Mouse (Mus musculus) cerebellum, adult 11 months (tissue): ENCODE measurements around the gene Itpr1.
A peak's percentile ranks its signal among the peaks of the same experiment; 100 is the strongest.

Source experiments
- DNase-seq: peaks from one replicate; pipeline ENCODE4 v3.0.0; 2022

The Itpr1 gene

GRCm38 (mm10) chr6:108448864-108449263, 236.0 kb downstream of the Itpr1 start:
- no peak for DNase-seq

GRCm38 (mm10) chr6:108451536-108451935, 238.6 kb downstream of the Itpr1 start:
- DNase-seq, result no peak

- no peak for DNase-seq
Observed at GRCm38 (mm10) chr6:108453618-108454017, 240.7 kb downstream of the Itpr1 start.

- DNase-seq, result no peak
Observed at GRCm38 (mm10) chr6:108454061-108454891, 241.4 kb downstream of the Itpr1 start.

DNA sequence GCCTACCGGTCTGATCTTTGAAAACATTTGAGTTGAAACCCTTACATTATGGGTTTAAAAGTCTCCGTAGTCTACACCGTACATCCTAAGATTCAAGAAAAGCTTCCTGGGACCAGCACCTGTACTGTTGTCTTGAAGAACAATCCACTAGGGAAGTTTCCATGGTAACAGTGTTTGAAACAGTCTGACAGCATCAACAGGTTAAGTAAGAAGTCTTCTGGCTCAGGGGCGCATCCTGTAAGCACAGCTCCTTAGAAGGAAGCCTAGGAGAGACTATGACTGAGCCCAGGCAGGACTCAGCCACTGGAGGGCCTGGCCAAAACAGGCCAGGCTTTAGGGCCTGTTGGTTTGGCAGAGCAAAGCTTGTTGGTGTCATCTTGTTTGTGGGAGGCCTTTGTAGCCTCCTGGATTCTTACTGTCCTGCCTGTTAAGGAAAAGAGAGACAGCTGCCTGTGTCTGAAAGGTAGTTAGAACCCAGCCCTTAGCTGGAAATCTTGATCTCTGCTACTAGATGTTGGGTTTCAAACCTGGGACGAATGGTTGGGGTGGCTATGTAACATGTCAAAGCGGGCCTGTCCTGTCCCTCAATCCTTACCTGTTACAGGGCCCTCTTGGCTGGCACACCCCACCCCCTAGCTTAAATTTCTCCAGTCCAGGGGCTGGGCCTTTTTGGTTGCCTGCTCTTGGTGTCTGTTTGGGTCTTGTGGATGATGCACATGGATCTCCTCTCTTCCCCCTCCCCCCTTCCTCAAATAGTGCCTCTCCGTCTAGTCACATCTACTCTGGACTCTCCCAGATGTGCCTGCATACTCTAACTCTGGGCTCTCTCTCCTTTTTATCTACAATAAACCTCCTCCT, 242.3 kb downstream of the Itpr1 start:
- DNase-seq, result no peak

DNA sequence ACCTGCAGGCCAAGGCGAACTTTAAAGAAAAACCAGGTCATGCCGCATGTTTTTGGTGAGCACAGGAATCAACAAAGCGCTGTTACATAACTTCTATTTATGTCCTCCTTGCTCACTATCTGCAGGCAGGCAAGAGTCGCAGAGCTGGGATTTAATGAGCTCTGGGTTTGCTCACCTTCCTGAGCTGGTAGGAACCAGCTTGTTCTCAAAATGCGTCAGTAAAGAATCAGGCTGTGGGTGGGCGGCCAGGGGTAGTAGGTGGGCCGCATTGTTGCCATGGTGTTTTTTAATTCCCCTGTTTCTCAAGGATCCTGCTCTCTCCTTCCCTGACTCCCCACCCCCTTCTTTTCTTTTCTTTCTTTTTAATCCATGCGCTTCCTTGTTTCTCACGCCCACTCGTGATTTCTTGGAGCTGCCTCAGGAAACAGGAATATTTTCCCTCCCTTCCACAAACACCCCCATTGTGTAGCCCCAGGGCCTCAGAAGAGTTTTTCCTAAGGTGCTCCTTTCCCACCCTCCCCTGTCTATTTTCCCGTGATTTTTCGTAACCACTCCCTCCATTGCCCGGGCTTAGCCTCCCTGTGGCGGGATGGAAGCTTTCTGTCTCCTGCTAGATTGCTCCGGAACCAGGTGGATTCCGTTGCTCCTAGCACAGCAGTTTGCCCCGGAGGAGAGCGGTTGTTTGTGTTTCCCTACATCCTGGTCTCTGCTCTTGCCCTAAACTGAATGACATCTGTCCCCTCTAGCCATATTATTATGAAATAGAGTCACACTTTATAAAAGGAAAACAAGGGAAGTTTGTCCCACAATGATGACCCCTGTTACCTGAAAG, 243.6 kb downstream of the Itpr1 start:
- peak; percentile 76 for DNase-seq

- peak; percentile 75 for DNase-seq
Observed at GRCm38 (mm10) chr6:108457063-108457405, 244.1 kb downstream of the Itpr1 start.

GRCm38 (mm10) chr6:108457516-108458181, 244.8 kb downstream of the Itpr1 start:
- DNase-seq, result no peak

DNA sequence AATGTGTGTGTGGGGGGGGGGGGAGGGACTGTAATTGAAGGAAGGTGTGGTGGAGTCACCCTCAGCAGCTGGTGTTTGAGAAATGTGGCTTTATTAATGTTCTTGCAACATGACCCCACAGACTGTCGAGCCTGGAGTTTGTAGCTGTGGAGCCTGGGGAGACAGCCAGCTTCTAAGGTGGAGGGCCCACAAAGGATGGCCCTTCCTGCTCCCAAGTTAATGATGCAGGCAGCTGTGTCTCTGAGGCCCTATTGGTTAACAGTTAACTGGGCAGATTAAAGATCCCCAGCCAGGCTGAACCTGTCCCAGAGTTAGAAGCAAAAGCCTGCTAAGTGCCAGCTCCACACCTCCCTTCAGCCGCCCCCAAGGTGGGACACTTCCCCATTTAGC, 245.3 kb downstream of the Itpr1 start:
- DNase-seq, result no peak

DNA sequence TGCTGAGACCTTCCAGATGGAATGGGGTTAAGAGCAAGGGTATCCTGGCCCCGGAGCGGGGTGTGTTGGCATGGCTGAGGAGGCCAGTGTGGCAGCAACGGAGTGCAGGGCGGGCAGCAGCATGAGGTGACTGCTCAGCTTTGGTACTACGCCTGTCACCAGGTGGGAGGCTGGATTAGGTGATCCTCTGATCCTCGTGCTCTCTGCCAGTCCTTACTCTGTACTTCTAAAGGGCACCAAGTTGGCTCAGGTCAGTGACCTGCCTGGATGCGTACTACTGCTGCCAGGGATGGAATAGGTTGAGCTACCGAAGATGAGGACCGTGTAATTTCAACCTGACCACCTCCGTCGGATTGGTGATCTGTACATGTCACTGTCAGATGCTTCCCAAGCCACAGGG, 245.9 kb downstream of the Itpr1 start:
- no peak for DNase-seq

- DNase-seq, result no peak
Observed at GRCm38 (mm10) chr6:108464308-108464979, 251.5 kb downstream of the Itpr1 start.

DNA sequence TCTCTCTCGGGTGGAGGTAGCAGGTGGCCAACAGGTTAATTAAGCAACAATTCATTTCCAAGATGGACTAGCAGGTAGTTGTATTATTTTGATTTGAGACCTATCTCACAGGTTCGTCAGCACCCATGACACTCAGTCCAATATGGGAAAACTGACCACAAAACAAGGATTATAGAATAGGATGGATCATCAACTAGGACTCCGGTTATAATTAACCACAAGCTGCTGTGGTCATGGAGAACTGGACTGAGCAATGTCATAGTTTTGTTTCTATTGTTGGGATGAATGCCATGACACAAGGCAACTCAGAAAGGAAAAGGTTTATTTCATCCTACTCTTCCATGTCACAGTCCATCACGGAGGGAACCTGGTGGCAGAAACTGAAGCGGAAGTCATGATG, 252.3 kb downstream of the Itpr1 start:
- no peak for DNase-seq

DNA sequence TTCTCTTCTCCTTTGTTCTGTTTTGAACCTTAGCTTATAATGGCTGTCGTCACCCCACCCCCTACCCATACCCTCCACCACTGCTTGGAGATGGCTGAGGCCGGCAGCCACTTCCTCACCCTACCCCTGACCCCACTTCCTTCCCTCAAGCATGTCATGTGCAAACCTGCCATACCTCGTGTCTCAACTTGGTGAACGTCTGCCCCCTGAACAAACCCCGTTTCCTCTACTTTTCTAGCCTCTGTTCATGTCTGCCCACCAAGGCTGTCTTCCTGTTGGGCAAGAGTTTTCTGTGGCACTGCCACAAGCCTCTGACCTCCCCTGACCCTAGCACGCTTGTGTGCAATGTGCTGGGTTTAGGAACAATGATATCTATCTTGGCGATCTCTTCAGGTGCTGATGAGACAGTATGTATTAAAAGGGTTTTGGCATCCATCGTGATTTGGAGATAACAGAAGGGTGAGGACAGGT, 253.2 kb downstream of the Itpr1 start:
- no peak for DNase-seq

- DNase-seq, result no peak
Observed at GRCm38 (mm10) chr6:108467597-108467996, 254.7 kb downstream of the Itpr1 start.

GRCm38 (mm10) chr6:108468226-108468825, 255.4 kb downstream of the Itpr1 start:
- no peak for DNase-seq

- DNase-seq, result no peak
Observed at GRCm38 (mm10) chr6:108471878-108472277, 259.0 kb downstream of the Itpr1 start.

DNA sequence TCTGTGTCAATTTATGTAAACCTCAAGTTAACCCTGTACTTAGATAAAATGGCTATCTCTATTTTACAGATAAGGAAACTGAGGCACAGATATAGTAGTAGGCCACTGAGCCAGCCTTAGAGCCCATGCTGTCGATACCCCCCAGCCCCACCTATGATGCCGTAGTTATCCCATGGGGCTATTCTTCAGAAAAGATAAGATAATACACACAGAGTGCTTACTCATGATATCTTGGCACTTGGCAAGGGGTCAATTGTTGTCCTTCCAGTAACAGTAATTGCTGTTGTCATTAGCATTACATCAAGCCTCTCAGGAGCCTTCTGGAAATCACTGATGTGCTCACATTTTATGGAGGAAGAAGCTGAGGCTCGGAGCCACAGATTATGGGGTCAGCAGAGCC, 259.9 kb downstream of the Itpr1 start:
- no peak for DNase-seq

DNA sequence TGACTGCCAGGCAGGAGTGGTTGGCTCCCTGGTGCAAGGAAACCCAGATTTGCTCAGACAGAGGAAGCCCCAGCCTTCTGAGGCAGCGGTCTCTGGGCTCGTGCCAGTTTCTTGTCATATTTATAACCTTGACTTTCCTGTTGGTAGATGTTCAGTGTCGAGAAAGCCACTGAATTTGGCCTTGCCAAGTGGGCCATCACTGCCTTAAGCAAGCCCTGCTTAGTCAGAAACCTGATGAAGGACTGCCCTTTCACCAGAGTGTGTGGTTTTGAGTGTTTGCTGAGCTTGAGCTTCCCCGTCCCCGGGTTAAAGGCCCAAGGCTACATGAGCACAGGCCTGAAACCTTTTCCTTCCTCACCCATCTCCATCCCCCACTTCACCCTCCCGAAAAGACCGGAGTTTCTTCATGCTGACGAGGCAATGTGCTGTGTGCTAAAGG, 263.9 kb downstream of the Itpr1 start:
- no peak for DNase-seq

- DNase-seq, result no peak
Observed at GRCm38 (mm10) chr6:108477602-108478001, 264.7 kb downstream of the Itpr1 start.

GRCm38 (mm10) chr6:108481190-108481589, 268.3 kb downstream of the Itpr1 start:
- no peak for DNase-seq

GRCm38 (mm10) chr6:108482464-108482863, 269.6 kb downstream of the Itpr1 start:
- DNase-seq, result no peak
